Mouse (Mus musculus): ENCODE measurements around the gene Ifrd2.

DNA sequence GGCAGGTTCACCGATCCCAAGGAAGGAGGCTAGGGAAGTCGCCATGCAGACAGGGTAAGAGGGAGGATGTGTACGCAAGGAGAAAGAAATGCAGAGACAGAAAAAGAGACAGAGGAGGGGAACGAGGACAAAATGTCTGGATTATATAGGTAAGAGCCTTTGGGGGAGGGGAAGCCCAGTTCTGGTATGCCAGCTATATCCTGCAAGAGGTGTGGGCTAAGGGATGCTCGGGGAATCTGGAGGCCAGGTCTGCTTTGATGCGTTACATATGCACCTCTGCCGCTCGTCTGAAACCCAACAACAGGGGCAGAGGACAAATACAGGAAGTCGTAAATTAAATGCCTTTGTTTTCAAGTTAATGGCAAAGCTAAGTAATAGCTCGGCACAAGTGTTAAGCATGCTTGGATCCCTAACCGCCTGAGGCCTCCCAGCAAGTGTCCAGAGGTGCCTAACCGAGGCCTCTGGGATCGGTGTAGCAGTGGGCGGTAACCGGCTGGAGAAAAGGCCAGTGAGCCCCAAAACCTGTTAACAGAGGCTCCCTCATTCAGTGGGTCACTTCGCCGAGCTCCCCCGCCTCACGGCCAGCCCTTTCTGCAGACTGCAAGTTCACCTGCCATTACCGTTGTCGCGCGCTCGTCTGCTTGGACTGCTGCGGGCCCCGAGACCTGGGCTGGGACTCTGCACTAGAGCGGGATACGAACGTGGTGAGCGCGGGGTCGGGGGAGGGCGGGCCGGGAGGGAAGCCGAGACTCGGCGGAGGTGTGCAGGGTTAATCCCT lies 33.7 kb upstream of the Ifrd2 start:
- no peak for TF ChIP-seq CTCF (IDR thresholded peaks at IDR 0.05; ENCODE audit: control insufficient read depth, insufficient read depth, insufficient replicate concordance, low read depth, low read length)
- TF ChIP-seq POLR2A (IDR thresholded peaks at IDR 0.05; ENCODE audit: control insufficient read depth, low read depth, low read length), result no peak

All from testis, adult 2 months (tissue).